Mouse (Mus musculus) urinary bladder, postnatal 14 days (tissue): ENCODE measurements at regions not wholly inside any gene's neighbourhood (a gene's known extent, or its start where the extent isn't known, plus 50 kb on each side); places are given as distances from the start of the nearest gene placed in this dataset.
"Not testable (repeated sequence)": the region's sequence is repeated elsewhere in the genome, so short reads cannot be mapped to it uniquely, and the experiment has no call there.

ENCODE experiments used
- DNase-seq: peaks from one replicate; pipeline ENCODE4 v3.0.0; 2021; ENCODE audit warnings: low spot score

GRCm38 (mm10) chr15:90397691-90398377 lies 173.7 kb downstream of the Alg10b start:
- no peak for DNase-seq

GRCm38 (mm10) chr15:90400326-90401280 lies 176.5 kb downstream of the Alg10b start:
- DNase-seq: no peak

- DNase-seq: peak; percentile 10
Observed at GRCm38 (mm10) chr15:90420776-90421175, 196.7 kb downstream of the Alg10b start.

GRCm38 (mm10) chr15:90422122-90422614 lies 198.1 kb downstream of the Alg10b start:
- DNase-seq: no peak

GRCm38 (mm10) chr15:90431048-90431447 lies 206.9 kb downstream of the Alg10b start:
- not testable (repeated sequence) for DNase-seq

GRCm38 (mm10) chr15:90432154-90432553 lies 208.0 kb downstream of the Alg10b start:
- DNase-seq: no peak

GRCm38 (mm10) chr15:90435286-90435685 lies 211.2 kb downstream of the Alg10b start:
- no peak for DNase-seq
